Mouse (Mus musculus): Measurements from ENCODE around the gene Dagla.

DNA sequence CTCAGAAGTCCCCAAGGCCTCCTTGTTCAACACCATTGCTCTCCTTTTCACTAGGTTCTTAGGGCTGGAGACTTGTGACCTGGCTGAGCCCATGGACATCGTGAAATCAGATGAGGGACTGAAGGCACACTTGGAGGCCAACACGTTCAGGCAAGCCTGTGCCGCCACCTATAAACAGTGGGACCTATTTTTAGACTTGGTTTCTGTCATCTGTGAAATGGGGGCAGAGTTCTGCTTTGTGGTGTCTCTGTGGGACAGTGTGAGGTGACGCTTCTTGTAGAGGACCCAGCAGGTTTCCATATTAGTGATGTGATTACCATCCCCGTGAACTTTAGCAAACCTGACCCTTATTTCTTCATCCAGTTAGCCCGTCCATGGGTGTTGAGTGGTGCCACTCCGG lies 47.5 kb upstream of the Dagla start:
- TF ChIP-seq TCF3 (IDR thresholded peaks at IDR 0.05; ENCODE audit: insufficient read length, low read depth) (no peak), MAX (IDR thresholded peaks at IDR 0.05; ENCODE audit: low read depth) (no peak), POLR2A (IDR thresholded peaks at IDR 0.05; ENCODE audit: insufficient read length, low read depth) (no peak), CEBPB (IDR thresholded peaks at IDR 0.05; ENCODE audit: insufficient read depth, poor library complexity, severe bottlenecking) (no peak), USF1 (IDR thresholded peaks at IDR 0.05; ENCODE audit: low read depth) (no peak)
